Mouse (Mus musculus) lung, embryonic 15.5 days (tissue): ENCODE data around the gene Trp73. TPM values are rescaled to one million over a fixed set of nuclear protein-coding genes. Genes with fewer than 3 reads are reported as not detected.

ENCODE experiments used
- ATAC-seq: fragments of 200-750 bp; cut with Nextera tagmentation; 2 replicates; pipeline ENCODE4 v1.8.0; 2017; ENCODE audit warnings: moderate number of reproducible peaks, borderline replicate concordance; ENCODE audit not compliant: low FRiP score, low TSS enrichment; ENCODE audit errors: extremely low read depth
- H3K27ac ChIP-seq: fragments of 300-500 bp; sonication (generic); 2 replicates; pipeline ENCODE4 v1.5.1; 2015; ENCODE audit warnings: moderate library complexity, mild to moderate bottlenecking, inconsistent platforms
- H3K27me3 ChIP-seq: fragments of 300-500 bp; sonication (generic); 2 replicates; pipeline ENCODE4 v1.6.1; 2015; ENCODE audit warnings: inconsistent platforms
- H3K36me3 ChIP-seq: fragments of 300-500 bp; sonication (generic); 2 replicates; pipeline ENCODE4 v1.6.1; 2015; ENCODE audit warnings: inconsistent platforms
- H3K4me1 ChIP-seq: fragments of 300-500 bp; sonication (generic); 2 replicates; pipeline ENCODE4 v1.6.1; 2015; ENCODE audit warnings: inconsistent platforms
- H3K4me2 ChIP-seq: fragments of 300-500 bp; sonication (generic); 2 replicates; pipeline ENCODE4 v1.6.1; 2015; ENCODE audit warnings: inconsistent platforms, mild to moderate bottlenecking, moderate library complexity
- H3K4me3 ChIP-seq: fragments of 300-500 bp; sonication (generic); 2 replicates; pipeline ENCODE4 v1.5.1; 2015; ENCODE audit warnings: mild to moderate bottlenecking, inconsistent platforms
- H3K9ac ChIP-seq: fragments of 300-500 bp; sonication (generic); 2 replicates; pipeline ENCODE4 v1.6.1; 2015; ENCODE audit warnings: inconsistent platforms
- H3K9me3 ChIP-seq: fragments of 300-500 bp; sonication (generic); 2 replicates; pipeline ENCODE4 v1.6.1; 2016; ENCODE audit warnings: inconsistent platforms
- WGBS: fragments of 180-500 bp; shearing (Covaris S2); methylation state at CpG from one replicate; pipeline ENCODE4 v1.1.7; 2015; 5-methylcytosine and 5-hydroxymethylcytosine counted together
- polyA plus RNA-seq: library from polyadenylated mRNA; unstranded; fragments of >200 nt; fragmentation: Nextera tagmentation; extraction: Ambion mirVana; gene quantifications from 2 replicates; pipeline ENCODE4 v1.2.1, GENCODE M21; 2015

Trp73 gene
- polyA plus RNA-seq, 1 experiment from 2014 or later, result 1.6 TPM

DNA sequence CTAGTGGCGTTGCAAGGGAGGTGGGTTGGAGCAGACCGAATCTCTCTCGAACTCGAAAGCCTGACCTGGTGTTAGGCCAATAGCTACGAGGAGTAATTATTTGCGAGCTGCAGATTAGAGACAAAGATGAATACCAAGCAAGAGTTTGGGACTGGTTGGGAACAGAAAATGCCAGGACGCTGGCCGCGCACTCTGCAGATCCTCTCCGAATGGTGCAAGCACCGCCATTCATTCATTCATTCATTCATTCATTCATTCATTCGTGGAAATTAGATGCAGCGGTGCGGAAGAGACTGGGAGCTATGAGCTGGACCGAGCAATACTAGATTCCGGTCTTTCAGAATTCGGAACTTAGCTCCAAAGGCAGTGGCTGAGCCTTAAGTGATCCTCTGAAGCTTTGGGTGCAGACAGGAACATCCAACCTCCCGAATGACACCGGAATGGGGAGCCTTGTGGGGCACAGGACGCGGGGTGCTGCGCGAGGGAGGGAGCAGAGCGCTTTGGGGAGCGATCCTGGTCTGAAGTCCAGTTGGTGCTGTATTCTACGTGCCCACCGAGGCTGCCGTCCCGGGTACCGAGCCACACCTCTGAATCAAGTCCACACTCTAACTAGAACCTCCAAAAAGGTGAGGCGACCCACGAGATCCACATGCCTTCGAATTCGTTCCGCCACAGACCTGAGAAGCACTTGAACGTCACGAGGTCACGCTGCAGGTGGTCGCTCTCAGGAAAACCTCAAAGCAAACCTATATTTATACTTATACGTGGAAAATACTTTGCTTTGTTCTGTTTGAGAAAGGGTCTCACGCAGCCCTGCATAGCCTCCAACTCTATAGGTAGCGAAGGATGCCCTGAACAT lies 1.2 kb upstream of the Trp73 start:
- Histone ChIP-seq H3K4me2 (peak overlapping the region; percentile 94), H3K4me3 (peak overlapping the region; percentile 85), H3K9ac (no peak overlapping the region), H3K4me1 (peaks cover 36% of the 10 kb centered on the region), H3K27ac (no peak overlapping the region), H3K9me3 (no peaks in the 10 kb centered on the region), H3K36me3 (0 out of 2 replicates have a peak, but pooled peaks cover under 1% of the 10 kb centered on the region), H3K27me3 (peaks cover 57% of the 10 kb centered on the region)
- WGBS, result 2% methylated on average over 42 of the region's 42 CpGs
- ATAC-seq, result no peak

DNA sequence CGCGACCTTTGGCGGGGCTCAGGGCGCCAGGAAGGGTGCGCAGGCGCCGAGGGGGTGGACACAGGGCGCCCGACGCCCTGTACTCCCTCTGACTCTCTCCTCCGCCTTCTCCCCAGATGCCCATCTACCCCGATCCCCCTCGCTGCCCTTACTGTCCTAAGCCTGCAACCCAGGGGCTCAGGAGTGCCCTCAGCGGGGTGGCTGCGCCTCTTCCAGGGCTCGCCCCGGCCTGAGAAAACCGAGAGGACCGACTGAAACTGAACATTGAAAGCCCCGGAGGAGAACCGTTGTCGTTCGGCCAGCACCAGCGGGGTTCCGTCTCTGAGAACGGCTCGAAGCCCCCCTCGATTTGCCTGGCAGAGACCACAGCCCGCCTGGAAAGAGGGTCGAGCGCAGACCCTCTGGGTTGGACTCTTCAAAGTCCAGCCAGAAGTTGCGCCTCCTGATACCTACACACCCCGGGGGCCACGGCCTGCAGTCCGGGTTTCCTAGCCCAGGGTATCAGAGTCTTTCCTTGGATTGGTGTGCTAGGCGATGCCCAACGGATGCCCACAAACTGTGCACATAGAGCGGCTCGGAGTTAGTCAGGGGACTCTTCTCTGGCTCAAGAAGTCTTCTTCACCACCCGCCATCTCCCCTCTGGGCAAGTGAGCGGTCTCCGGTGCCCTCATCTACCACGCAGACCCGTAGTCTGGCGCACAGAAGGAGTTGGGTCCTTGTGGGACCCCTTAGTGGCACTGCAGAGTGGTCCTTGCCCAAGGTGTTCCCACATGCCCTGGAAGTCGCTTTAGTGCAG lies 403 bp upstream of the Trp73 start:
- WGBS, result 2% methylated on average over 40 of the region's 46 CpGs
- Histone ChIP-seq H3K4me2 (peak overlapping the region; percentile 94), H3K27ac (no peak overlapping the region), H3K4me1 (peaks cover 36% of the 10 kb centered on the region), H3K36me3 (no peaks in the 10 kb centered on the region), H3K4me3 (peak overlapping the region; percentile 46), H3K9me3 (no peaks in the 10 kb centered on the region), H3K27me3 (peaks cover 63% of the 10 kb centered on the region), H3K9ac (peak overlapping the region; percentile 31; the same call in 1 of the 2 replicates)
- no peak for ATAC-seq

DNA sequence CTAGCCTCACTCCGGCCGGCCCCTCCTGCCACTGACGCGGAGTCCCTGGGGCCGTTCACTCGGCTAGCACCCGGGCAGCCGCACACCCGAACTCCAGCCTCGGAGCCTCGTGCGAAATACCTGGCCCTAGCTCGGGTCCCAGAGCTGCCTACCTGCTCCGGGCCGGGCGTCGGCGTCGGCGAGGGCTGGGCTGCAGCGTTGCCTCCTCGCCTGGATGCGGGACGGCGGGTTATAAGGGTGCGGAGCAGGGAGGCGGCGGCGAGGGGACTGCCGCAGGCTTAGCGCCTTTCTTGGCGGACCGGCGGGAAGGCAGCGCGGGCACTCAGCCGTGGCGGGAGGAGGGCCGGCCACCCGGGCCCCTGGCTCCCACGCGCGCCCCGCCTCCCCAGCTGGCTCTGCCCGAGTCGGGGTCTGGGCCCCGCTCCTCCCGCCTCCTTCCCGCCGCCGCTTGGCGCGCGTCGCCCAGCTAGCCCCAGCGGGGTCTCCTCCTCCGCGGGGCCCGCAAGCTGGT lies 282 bp downstream of the Trp73 start:
- Histone ChIP-seq H3K9ac (peak overlapping the region; percentile 31), H3K27me3 (peaks cover 69% of the 10 kb centered on the region), H3K27ac (no peak overlapping the region), H3K36me3 (no peaks in the 10 kb centered on the region), H3K4me3 (peak overlapping the region; percentile 46), H3K9me3 (no peaks in the 10 kb centered on the region), H3K4me1 (peaks cover 36% of the 10 kb centered on the region), H3K4me2 (peak overlapping the region; percentile 94)
- ATAC-seq, result no peak
- under 1% methylated on average over 58 of the region's 59 CpGs for WGBS

DNA sequence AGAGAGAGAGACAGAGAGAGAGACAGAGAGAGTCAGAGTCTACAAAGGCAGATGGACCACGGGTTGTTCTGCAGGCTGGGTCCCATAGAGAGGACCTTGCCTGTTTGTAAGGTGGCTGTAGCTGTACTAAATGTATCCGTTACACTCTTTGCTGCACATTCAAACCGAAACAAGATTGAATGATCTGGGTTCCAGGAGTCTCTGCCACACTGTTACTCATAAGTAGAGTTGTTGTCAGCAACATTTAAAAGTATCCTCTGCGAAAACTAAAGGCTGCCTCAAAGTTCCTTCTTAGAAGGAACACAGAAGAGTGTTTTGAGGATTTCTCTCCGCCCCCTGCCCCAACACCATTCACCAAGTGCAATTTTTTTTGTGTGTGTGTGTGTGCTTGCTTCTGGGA lies 2.9 kb downstream of the Trp73 start:
- no peak overlapping the region for H3K27ac ChIP-seq
- H3K4me2 ChIP-seq, result no peak overlapping the region
- no peaks in the 10 kb centered on the region for H3K9me3 ChIP-seq
- peaks cover 28% of the 10 kb centered on the region for H3K4me1 ChIP-seq
- H3K4me3 ChIP-seq, result no peak overlapping the region
- WGBS, result 55% methylated on average over 5 of the region's 5 CpGs
- H3K27me3 ChIP-seq, result peaks cover 75% of the 10 kb centered on the region
- no peak overlapping the region for H3K9ac ChIP-seq
- H3K36me3 ChIP-seq, result no peaks in the 10 kb centered on the region
- ATAC-seq, result no peak

DNA sequence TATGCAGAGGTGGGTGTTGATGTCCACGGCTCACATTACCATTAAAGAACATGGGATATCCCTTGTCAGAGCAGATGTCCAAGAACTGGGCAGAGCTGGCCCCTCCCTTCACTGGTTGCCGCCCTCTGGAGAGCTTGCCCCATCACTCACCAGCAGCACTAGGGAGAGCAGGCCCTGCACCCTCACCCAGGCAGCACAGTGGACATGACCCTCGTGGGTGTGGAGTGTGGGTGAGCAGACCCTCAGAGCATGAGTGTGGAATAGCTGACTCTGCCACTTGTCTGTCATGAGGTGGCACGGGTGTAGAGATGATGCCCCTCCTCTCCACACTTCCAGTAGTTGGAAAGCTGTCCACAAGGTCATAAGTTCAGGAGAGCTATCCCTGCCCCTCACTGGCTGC lies 5.2 kb downstream of the Trp73 start:
- 0 out of 2 replicates have a peak, but pooled peaks have one; percentile 23 for ATAC-seq
- Histone ChIP-seq H3K27ac (no peak overlapping the region), H3K4me2 (no peak overlapping the region), H3K36me3 (no peaks in the 10 kb centered on the region), H3K4me3 (no peak overlapping the region), H3K4me1 (peaks cover 5% of the 10 kb centered on the region), H3K27me3 (peaks cover 57% of the 10 kb centered on the region), H3K9me3 (no peaks in the 10 kb centered on the region), H3K9ac (no peak overlapping the region)
- WGBS, result 47% methylated on average over 4 of the region's 4 CpGs

DNA sequence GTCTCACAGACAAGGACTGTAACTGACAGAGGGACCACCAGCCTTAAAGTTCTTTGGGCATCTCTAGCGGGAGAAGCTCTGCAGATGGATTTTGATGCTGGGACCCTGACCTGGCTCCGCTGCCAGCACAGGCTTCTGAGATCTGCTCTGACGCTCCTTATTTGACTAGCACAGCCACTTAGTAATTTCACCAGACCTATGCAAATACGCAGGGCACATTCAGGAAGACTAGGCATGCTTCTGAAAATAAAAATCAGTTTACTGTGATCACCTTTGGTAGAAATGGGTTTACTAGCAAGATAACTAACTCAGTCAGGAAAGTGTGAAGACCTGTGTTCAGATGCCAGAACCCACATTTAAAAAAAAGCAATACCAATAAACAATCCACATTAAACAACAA lies 8.1 kb downstream of the Trp73 start:
- Histone ChIP-seq H3K4me3 (no peak overlapping the region), H3K9ac (no peak overlapping the region), H3K27me3 (peaks cover 28% of the 10 kb centered on the region), H3K4me1 (no peaks in the 10 kb centered on the region), H3K9me3 (no peaks in the 10 kb centered on the region), H3K4me2 (no peak overlapping the region), H3K27ac (no peak overlapping the region), H3K36me3 (no peaks in the 10 kb centered on the region)
- 68% methylated on average over 4 of the region's 4 CpGs for WGBS
- no peak for ATAC-seq

DNA sequence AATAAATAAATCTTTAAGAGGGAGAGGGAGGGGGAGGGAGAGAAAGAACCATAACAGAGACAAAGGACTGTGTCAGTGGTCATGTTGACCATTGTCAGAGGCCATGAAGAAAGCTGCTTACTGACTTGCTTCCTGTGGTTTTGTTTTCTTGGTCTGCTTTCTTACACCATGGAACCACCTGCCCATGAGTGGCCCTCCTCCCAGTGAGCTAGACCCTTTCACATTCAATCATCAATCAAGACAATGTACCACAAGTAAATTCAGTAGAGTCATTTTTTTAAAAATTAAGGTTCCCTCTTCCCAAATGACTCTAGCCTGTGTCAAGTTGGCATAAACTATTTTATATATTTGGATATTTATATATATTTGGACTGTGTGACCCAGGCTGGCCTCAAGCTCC lies 10.1 kb downstream of the Trp73 start:
- no peak overlapping the region for H3K4me2 ChIP-seq
- H3K27me3 ChIP-seq, result peaks cover 12% of the 10 kb centered on the region; the same call in 1 of the 2 replicates
- no peak for ATAC-seq
- no peak overlapping the region for H3K27ac ChIP-seq
- H3K36me3 ChIP-seq, result no peaks in the 10 kb centered on the region
- no peak overlapping the region for H3K4me3 ChIP-seq
- no peak overlapping the region for H3K9ac ChIP-seq
- no peaks in the 10 kb centered on the region for H3K4me1 ChIP-seq
- H3K9me3 ChIP-seq, result no peaks in the 10 kb centered on the region

DNA sequence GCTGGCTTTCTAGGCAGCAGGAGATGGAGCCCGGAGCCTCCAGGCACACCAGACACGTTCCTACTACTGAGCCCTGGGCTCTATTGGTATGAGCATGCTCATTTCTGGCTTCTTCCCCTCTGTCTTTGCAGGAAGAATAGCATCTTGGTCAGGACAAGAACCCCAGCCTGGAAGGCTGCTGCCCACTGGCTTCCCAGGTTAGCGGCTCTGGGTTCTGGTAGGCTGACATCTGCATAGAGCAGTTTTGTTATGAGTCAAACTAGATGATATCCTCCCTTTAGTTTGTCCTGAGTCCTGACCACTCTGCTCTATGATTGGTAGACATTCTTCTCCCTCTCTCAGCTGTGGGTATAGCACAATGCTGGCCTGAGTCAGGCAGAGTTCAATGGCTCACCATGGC lies 12.7 kb downstream of the Trp73 start:
- peaks cover 4% of the 10 kb centered on the region; the same call in 1 of the 2 replicates for H3K27me3 ChIP-seq

DNA sequence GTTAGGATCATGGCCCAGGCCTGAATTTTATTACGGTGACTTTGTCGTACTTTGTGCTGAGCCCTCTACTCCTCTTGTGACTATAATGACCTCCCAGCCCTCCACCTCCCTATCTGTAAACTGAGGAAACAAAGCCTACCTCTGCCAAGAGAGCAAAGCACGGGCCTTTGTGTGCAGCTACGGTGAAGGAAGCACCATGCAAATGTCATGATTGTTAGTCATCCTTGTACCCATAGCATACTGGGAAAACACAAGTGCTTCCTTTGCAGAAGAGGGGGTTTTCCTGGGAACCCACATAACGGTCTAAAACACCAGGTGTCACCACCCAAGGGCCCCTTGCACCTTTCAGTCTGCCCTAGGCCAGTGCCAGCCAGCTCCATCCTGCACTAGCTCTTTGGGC lies 14.8 kb downstream of the Trp73 start:
- no peak overlapping the region for H3K4me2 ChIP-seq
- no peak overlapping the region for H3K27ac ChIP-seq
- no peaks in the 10 kb centered on the region for H3K4me1 ChIP-seq
- WGBS, result 69% methylated on average over 5 of the region's 5 CpGs
- H3K36me3 ChIP-seq, result no peaks in the 10 kb centered on the region
- ATAC-seq, result no peak
- no peaks in the 10 kb centered on the region for H3K9me3 ChIP-seq
- H3K4me3 ChIP-seq, result no peak overlapping the region
- no peaks in the 10 kb centered on the region; the same call in 1 of the 2 replicates for H3K27me3 ChIP-seq
- no peak overlapping the region for H3K9ac ChIP-seq

More for the DNA sequence above, 12.7 kb downstream of the Trp73 start:
- Histone ChIP-seq H3K36me3 (no peaks in the 10 kb centered on the region), H3K4me1 (no peaks in the 10 kb centered on the region), H3K9ac (no peak overlapping the region), H3K27ac (no peak overlapping the region), H3K4me2 (no peak overlapping the region), H3K4me3 (no peak overlapping the region), H3K9me3 (no peaks in the 10 kb centered on the region)
- no peak for ATAC-seq
- 69% methylated on average over 3 of the region's 3 CpGs for WGBS

DNA sequence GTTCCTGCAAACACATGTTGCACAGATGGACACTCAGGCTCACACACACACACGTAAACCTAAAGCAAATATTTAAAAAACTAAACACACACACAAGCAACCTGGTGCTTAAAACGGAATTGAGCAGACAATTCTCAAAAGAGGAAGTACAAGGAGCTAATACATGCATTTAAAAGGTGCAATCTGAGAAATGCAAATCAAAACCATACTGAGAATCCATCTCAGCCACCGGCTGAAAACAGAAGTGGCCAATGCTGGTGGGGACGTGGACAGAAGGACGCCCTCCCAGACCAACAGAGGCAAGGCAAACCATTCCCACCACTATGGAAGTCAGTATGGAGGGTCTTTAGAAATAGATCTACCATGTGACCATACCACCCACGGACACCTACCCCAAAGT lies 16.5 kb downstream of the Trp73 start:
- Histone ChIP-seq H3K4me3 (no peak overlapping the region), H3K4me1 (peaks cover under 1% of the 10 kb centered on the region; the same call in 1 of the 2 replicates), H3K9ac (no peak overlapping the region), H3K27me3 (no peaks in the 10 kb centered on the region), H3K36me3 (no peaks in the 10 kb centered on the region), H3K27ac (no peak overlapping the region), H3K4me2 (no peak overlapping the region), H3K9me3 (no peaks in the 10 kb centered on the region)
- no peak for ATAC-seq
- 60% methylated on average over 6 of the region's 6 CpGs for WGBS

DNA sequence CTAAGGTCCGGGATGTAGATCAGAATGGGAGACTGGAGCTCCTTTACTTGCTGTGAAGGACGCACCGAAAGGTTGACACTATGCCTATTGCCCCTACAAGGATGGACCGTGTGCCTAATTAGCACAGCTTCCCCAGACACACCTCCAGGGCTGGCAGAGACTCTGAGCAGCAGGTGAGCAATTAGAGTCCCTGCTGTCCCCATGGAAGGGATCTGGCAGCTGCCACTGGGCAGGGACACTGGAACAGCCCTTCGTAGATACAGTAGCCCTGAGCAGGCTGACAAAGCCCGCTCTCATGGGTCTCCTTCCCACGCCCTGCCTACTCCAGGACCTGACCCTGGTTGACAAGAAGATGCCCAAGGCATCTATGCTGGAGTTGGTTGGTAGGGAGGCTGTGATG lies 17.6 kb downstream of the Trp73 start:
- H3K36me3 ChIP-seq, result no peaks in the 10 kb centered on the region
- WGBS, result 70% methylated on average over 7 of the region's 7 CpGs
- H3K9ac ChIP-seq, result no peak overlapping the region
- H3K4me3 ChIP-seq, result no peak overlapping the region
- H3K4me2 ChIP-seq, result no peak overlapping the region
- H3K4me1 ChIP-seq, result peaks cover 5% of the 10 kb centered on the region; the same call in 1 of the 2 replicates
- no peaks in the 10 kb centered on the region for H3K27me3 ChIP-seq
- no peak overlapping the region for H3K27ac ChIP-seq
- ATAC-seq, result no peak
- no peaks in the 10 kb centered on the region for H3K9me3 ChIP-seq

DNA sequence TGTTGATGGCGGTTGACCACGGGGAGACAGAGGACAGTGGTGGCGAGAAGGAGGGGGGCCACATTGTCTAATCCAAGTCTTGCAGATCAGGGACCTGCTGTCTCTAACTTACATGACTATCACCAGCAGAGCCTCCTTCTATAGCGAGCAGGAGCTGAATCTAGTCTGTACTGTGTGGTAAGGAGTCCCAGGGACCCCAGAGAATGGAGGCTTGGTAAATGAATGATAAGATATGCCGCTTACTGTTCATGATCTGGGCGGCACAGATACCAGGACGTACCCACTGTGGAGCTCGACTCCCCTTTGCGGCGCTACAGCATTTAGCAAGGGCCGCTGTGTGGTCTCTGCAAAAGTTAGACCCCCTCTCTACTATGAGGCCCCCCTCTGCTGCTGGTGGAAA lies 18.2 kb downstream of the Trp73 start:
- no peaks in the 10 kb centered on the region for H3K27me3 ChIP-seq
- no peak overlapping the region for H3K27ac ChIP-seq
- H3K4me3 ChIP-seq, result no peak overlapping the region
- H3K4me2 ChIP-seq, result no peak overlapping the region
- no peaks in the 10 kb centered on the region for H3K9me3 ChIP-seq
- 73% methylated on average over 11 of the region's 11 CpGs for WGBS
- H3K9ac ChIP-seq, result no peak overlapping the region
- ATAC-seq, result no peak
- H3K4me1 ChIP-seq, result peaks cover 5% of the 10 kb centered on the region; the same call in 1 of the 2 replicates
- no peaks in the 10 kb centered on the region for H3K36me3 ChIP-seq
